Mouse (Mus musculus) midbrain, embryonic 14.5 days (tissue): Measurements from ENCODE around the gene Ccdc162. TPM values are rescaled to one million over a fixed set of nuclear protein-coding genes. Genes with fewer than 3 reads are reported as not detected.
"Not testable (repeated sequence)": the region's sequence is repeated elsewhere in the genome, so short reads cannot be mapped to it uniquely, and the experiment has no call there.

Experiments used
- ATAC-seq: fragments of 200-750 bp; cut with Nextera tagmentation; 2 replicates; pipeline ENCODE4 v1.8.0; 2017; ENCODE audit warnings: moderate number of reproducible peaks, moderate library complexity; ENCODE audit not compliant: low FRiP score, low TSS enrichment
- DNase-seq: peaks from one replicate; pipeline ENCODE4 v3.0.0-alpha.2; 2015
- H3K27ac ChIP-seq: fragments of 300-500 bp; sonication (generic); replicated peaks from 2 replicates; pipeline ENCODE4 v1.5.1; 2014; ENCODE audit warnings: mild to moderate bottlenecking, low read depth, low read length, moderate library complexity
- H3K27me3 ChIP-seq: fragments of 300-500 bp; sonication (generic); 2 replicates; pipeline ENCODE4 v1.6.1; 2014; ENCODE audit warnings: low read length, control low read depth, mixed read lengths; ENCODE audit not compliant: control insufficient read depth, insufficient read depth
- H3K36me3 ChIP-seq: fragments of 300-500 bp; sonication (generic); 2 replicates; pipeline ENCODE4 v1.6.1; 2014; ENCODE audit warnings: low read length, control low read depth; ENCODE audit not compliant: control insufficient read depth, insufficient read depth
- H3K4me1 ChIP-seq: fragments of 300-500 bp; sonication (generic); 2 replicates; pipeline ENCODE4 v1.6.1; 2014; ENCODE audit warnings: mild to moderate bottlenecking, antibody characterized with exemption, low read length, control low read depth; ENCODE audit not compliant: control insufficient read depth, insufficient read depth
- H3K4me2 ChIP-seq: fragments of 300-500 bp; sonication (generic); 2 replicates; pipeline ENCODE4 v1.6.1; 2014; ENCODE audit warnings: mild to moderate bottlenecking, low read length, moderate library complexity
- H3K4me3 ChIP-seq: fragments of 300-500 bp; sonication (generic); replicated peaks from 2 replicates; pipeline ENCODE4 v1.5.1; 2014; ENCODE audit warnings: low read depth, low read length
- H3K9ac ChIP-seq: fragments of 300-500 bp; sonication (generic); replicated peaks from 2 replicates; pipeline ENCODE4 v1.6.1; 2014; ENCODE audit warnings: mild to moderate bottlenecking, low read length, moderate library complexity
- H3K9me3 ChIP-seq: fragments of 300-500 bp; sonication (generic); 2 replicates; pipeline ENCODE4 v1.6.1; 2016; ENCODE audit warnings: low read length, control low read depth, mixed read lengths; ENCODE audit not compliant: control insufficient read depth
- WGBS: fragments of 180-500 bp; shearing (Covaris S2); extraction: QIAGEN DNeasy Blood & Tissue Kit; methylation state at CpG from one replicate; pipeline ENCODE4 v1.1.7; 2014; 5-methylcytosine and 5-hydroxymethylcytosine counted together
- polyA plus RNA-seq: library from polyadenylated mRNA; unstranded; fragments of >200 nt; fragmentation: Nextera tagmentation; extraction: Ambion mirVana; gene quantifications from 2 replicates; pipeline ENCODE4 v1.2.1, GENCODE M21; 2014

The Ccdc162 gene
- polyA plus RNA-seq, 1 experiment from 2014 or later = 0.26 TPM

DNA sequence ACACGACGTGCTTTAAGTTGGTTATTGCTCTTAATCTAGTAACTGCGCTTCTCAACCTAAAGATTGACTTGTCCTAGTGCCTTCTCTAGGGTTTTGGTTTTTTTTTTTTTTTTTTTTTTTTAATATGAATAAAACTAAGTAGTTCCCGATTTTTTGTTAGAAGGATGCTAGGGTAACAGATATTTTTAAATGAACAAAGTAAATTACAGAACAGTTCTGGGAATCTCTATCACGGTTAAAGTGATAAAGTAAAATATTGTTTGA lies 196.1 kb downstream of the Ccdc162 start:
- Histone ChIP-seq H3K36me3 (peaks cover 5% of the 10 kb centered on the region; the same call in 1 of the 2 replicates), H3K4me1 (peaks cover 27% of the 10 kb centered on the region), H3K9ac (peak overlapping the region; percentile 64; the same call in 1 of the 2 replicates), H3K27me3 (no peaks in the 10 kb centered on the region), H3K4me2 (peak overlapping the region; percentile 93), H3K4me3 (peak overlapping the region; percentile 90), H3K27ac (no peak overlapping the region), H3K9me3 (no peaks in the 10 kb centered on the region)
- no peak for ATAC-seq
- no peak for DNase-seq
- 6% methylated on average over 5 of the region's 5 CpGs for WGBS

DNA sequence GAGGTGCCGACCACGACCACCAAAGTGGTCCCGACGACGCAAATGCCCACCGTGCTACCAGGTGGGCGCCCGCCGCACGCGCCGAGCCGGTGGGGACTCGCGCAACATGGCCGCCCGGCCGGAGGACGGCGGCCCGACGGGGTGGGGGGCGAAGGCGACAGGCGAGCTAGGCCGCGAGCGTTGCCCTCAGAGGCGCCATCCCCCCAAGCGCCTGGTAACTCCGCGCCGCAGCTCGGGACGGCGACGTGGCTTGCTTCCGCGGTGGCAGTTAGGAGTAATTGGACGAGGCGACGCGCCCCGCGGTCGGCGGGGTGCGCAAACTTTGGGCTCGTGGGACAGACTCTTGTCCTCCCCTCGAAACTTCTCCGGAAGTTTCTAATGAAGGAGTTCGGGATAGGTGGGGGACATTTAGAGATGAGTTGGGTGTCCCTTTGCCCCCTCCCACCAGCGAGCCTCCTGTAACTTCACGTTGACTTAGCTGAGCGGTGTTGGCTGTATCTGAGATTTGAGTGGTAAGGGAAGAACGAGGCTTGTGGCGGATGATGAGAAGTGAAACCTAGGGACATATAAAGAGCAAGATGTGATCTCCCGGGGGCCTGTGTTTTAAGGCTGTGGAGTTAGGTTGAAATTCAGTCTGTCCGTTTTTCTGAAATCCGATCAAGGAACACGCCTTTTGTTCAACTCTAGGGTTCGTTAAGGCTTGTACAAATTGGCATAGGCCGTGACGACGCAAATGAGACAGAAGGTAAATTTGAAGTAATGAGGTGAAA lies 196.6 kb downstream of the Ccdc162 start:
- Histone ChIP-seq H3K9me3 (no peaks in the 10 kb centered on the region), H3K27me3 (no peaks in the 10 kb centered on the region), H3K9ac (peak overlapping the region; percentile 64), H3K4me3 (peak overlapping the region; percentile 90), H3K27ac (peak overlapping the region; percentile 98), H3K4me2 (peak overlapping the region; percentile 93), H3K36me3 (peaks cover 5% of the 10 kb centered on the region; the same call in 1 of the 2 replicates), H3K4me1 (peaks cover 27% of the 10 kb centered on the region)
- DNase-seq (peak; percentile 72), ATAC-seq (peak; percentile 0)
- WGBS = under 1% methylated on average over 65 of the region's 65 CpGs

DNA sequence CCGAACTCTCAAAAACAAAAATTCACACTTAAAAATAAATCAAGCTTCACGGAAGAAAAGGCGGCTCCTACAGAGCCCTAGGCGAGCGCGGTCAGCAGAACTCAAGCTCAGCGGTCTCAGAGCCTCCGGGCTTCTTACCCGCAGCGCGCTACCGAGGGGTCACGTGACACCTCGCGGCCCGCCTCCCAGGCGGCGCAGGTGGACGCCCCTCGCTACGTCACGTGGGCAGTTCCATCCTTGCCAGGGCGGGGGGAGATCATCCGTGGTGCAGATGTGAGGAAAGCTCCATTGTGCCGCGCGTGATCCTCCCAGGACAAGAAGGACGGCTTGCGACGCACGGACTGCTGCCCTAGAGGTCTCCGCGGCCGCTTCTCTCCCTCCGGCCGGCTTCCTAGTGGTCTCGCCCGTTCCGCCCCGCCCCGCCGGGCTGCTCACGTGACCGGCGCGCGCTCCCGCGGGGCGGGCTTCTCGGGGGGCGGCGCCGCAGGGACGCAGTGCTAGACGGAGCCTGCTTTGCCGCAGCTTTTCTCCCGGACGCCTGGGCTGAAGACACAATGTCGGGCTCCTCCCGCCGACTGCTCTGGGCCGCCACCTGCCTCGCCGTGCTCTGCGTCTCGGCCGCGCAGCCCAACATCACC lies 197.3 kb downstream of the Ccdc162 start, which contains the start of gene Cd164:
TSS of gene Cd164 (plus strand) at position 434 of the 638 bp plus-strand sequence.
- Histone ChIP-seq H3K4me2 (peak within 1 kb of the TSS; percentile 93), H3K4me3 (peak within 1 kb of the TSS; percentile 90), H3K4me1 (peaks cover 27% of the 10 kb centered on the region), H3K27ac (peak within 1 kb of the TSS; percentile 98), H3K27me3 (no peaks in the 10 kb centered on the region), H3K9ac (peak within 1 kb of the TSS; percentile 64), H3K9me3 (no peaks in the 10 kb centered on the region), H3K36me3 (no peaks in the 10 kb centered on the region)
- WGBS = under 1% methylated on average over 69 of the region's 69 CpGs
- peak; percentile 97 for DNase-seq
- ATAC-seq = peak; percentile 93

DNA sequence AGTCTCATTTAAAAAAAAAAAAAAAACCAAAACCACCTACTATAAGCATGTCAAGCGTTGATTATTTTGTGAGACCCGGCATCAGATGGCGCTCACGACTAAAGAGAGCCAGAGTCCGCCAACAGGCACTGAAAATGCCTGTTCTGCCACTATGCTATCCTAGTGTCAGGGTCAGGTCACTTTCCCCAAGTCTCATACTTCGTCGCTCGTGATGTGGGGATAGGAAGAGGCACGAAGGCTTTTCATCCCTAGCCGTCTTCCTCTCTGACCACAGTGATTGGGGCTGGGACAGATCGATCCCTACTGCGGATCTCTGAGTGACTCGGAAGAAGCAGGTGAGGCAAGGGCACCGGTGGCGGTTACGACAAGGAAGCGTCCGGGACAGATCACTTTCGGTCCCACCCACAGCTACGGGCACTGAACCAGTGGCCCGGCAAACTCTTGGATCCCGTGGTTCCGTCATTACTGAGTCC lies 197.9 kb downstream of the Ccdc162 start:
- ATAC-seq (peak; percentile 63), DNase-seq (peak; percentile 81)
- peak overlapping the region; percentile 64 for H3K9ac ChIP-seq
- H3K27ac ChIP-seq = peak overlapping the region; percentile 98
- peak overlapping the region; percentile 93 for H3K4me2 ChIP-seq
- H3K4me3 ChIP-seq = peak overlapping the region; percentile 90
- no peaks in the 10 kb centered on the region for H3K36me3 ChIP-seq
- no peaks in the 10 kb centered on the region for H3K27me3 ChIP-seq
- peaks cover 27% of the 10 kb centered on the region for H3K4me1 ChIP-seq
- under 1% methylated on average over 23 of the region's 23 CpGs for WGBS
- no peaks in the 10 kb centered on the region for H3K9me3 ChIP-seq

DNA sequence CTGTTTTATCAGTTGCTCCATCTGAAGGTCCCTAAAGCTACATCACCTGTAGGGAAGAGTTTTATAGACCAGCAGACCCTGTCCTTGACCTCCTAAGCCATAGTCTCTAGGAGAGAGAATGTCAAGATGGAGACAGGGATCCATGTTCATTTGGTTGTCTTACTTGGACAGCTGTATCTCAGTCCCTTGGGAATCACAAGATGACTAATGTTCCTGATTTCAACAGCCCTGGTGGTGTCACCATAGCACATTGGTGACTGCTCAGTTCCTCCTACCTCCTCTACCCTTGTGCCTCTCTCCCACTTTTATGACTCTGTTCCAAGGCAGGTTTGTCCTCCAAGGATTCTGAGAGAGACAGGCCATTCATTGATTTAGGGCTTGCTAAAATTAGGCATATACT lies 201.5 kb downstream of the Ccdc162 start:
- Histone ChIP-seq H3K4me3 (no peak overlapping the region), H3K4me2 (no peak overlapping the region), H3K4me1 (no peaks in the 10 kb centered on the region), H3K36me3 (no peaks in the 10 kb centered on the region), H3K9ac (no peak overlapping the region), H3K9me3 (no peaks in the 10 kb centered on the region), H3K27me3 (no peaks in the 10 kb centered on the region), H3K27ac (no peak overlapping the region)
- ATAC-seq (no peak), DNase-seq (no peak)

DNA sequence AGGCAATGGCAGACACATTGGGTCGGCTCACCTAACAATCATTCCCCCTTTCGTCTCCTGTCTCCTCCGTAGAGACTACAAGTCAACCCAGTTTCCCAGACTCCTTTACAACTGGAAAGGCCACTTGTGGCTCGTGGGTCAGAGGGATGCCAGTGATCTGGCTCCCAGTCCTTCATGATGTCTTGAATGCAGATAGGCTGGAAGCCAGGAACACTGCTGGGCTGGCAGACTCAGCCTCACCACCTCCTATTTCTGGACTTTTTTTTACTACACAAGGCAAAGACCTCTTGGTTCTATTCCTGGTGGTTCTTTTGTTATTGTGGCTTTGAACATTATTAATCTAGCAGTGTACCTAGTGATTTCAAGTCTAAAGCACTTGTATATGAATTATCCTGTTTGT lies 202.1 kb downstream of the Ccdc162 start:
- H3K4me1 ChIP-seq = no peaks in the 10 kb centered on the region
- H3K36me3 ChIP-seq = no peaks in the 10 kb centered on the region
- DNase-seq = no peak
- no peak for ATAC-seq
- H3K9ac ChIP-seq = no peak overlapping the region
- H3K27ac ChIP-seq = no peak overlapping the region
- no peaks in the 10 kb centered on the region for H3K27me3 ChIP-seq
- no peak overlapping the region for H3K4me3 ChIP-seq
- 74% methylated on average over 4 of the region's 4 CpGs for WGBS
- no peaks in the 10 kb centered on the region for H3K9me3 ChIP-seq
- no peak overlapping the region for H3K4me2 ChIP-seq

DNA sequence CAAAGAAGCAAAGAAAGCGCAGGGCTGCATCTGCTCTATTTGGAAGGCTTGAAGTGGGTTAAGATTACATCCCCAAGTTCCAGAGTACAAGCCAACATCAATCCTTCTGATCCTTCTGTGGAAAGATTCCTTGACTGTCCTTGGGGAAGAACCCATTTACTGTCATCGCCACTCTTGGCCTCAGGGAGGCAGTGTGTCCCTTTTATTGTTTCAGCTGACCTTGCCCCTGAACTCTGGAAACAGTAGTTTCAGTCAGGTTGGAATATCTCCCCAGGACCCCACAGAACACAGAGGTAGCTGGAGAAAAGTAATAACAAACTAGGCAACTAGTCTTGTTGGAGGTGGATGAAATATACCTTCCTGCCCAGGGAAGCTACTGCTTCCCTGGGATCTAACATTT lies 207.3 kb downstream of the Ccdc162 start:
- Histone ChIP-seq H3K4me1 (no peaks in the 10 kb centered on the region), H3K27ac (no peak overlapping the region), H3K4me3 (no peak overlapping the region), H3K36me3 (no peaks in the 10 kb centered on the region), H3K9ac (no peak overlapping the region), H3K27me3 (no peaks in the 10 kb centered on the region), H3K9me3 (no peaks in the 10 kb centered on the region), H3K4me2 (no peak overlapping the region)
- WGBS = 33% methylated on average over 2 of the region's 2 CpGs
- DNase-seq = no peak
- no peak for ATAC-seq

DNA sequence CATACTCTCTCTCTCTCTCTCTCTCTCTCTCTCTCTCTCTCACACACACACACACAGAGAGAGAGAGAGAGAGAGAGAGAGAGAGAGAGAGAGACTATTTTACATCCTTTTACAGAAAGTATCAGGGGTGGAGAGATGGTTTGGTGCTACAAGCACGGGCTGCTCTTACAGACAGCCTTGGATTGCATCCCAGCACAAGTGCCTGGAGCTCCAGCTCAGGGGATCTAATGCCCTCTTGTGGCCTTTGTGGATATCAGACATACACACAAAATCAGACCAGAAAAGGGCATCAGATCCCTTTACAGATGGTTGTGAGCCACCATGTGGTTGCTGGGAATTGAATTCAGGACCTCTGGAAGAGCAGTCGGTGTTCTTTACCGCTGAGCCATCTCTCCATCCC lies 211.0 kb downstream of the Ccdc162 start:
- not testable (repeated sequence) for H3K36me3 ChIP-seq, H3K9me3 ChIP-seq, H3K9ac ChIP-seq, ATAC-seq, H3K4me2 ChIP-seq, H3K4me3 ChIP-seq, H3K27me3 ChIP-seq, H3K27ac ChIP-seq, H3K4me1 ChIP-seq
- DNase-seq = peak; percentile 91
- 3% methylated on average over 3 of the region's 3 CpGs for WGBS

DNA sequence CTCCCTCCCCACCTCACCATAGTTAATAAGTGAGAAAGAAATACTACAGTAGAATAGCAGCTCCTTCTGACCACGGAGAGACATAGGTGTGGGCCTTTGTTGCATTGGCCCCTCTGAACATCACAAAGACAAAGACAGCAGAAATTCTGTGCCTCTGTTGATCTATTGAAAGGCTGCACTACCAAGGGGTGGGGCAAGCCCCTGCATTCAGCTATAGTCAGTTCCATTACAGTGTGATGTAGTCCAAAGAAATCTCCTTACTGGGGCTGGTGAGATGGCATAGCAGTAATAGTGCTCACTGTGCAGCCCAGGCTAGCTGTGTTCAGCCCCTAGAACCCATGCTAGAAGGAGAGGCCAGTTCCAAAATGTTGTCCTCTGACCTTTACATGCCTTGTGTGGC lies 211.4 kb downstream of the Ccdc162 start:
- no peaks in the 10 kb centered on the region for H3K36me3 ChIP-seq
- 0 out of 2 replicates have a peak overlapping the region, but pooled peaks have one; percentile 9 for H3K9ac ChIP-seq
- no peak overlapping the region for H3K4me2 ChIP-seq
- H3K27ac ChIP-seq = no peak overlapping the region
- DNase-seq (no peak), ATAC-seq (no peak)
- no peak overlapping the region for H3K4me3 ChIP-seq
- WGBS = 86% methylated on average over 1 of the region's 1 CpGs
- no peaks in the 10 kb centered on the region for H3K27me3 ChIP-seq
- no peaks in the 10 kb centered on the region for H3K9me3 ChIP-seq
- no peaks in the 10 kb centered on the region for H3K4me1 ChIP-seq
